Mouse (Mus musculus): ENCODE measurements around the gene Trappc3l.

The Trappc3l gene

DNA sequence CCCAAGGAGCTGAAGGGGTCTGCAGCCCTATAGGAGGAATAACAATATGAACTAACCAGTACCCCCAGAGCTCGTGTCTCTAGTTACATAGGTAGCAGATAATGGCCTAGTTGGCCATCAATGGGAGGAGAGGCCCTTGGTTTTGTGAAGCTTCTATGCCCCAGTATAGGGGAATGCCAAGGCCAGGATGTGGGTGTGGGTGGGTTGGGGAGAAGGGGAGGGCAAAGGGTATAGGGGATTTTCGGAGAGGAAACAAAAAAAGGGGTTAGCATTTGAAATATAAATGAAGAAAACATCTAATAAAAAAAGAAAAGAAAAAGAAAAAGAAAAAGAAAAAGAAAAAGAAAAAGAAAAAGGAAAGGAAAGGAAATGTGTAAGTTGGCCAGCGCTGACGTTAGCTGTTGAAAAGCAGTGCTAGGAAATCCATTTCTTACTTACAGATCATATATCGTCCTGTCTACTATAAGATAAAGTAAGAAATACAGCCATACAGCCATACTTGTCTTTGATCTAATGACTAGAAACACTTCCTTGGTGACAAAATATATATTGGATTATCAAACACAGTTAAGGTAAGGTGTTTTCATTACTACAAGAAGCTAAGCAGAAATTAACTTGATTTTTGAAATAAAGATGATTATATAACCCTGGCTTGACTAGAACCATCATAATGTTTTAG lies 37.3 kb downstream of the Trappc3l start:
- POLR2A ChIA-PET = no interaction called here
- CTCF ChIA-PET = no interaction called here

DNA sequence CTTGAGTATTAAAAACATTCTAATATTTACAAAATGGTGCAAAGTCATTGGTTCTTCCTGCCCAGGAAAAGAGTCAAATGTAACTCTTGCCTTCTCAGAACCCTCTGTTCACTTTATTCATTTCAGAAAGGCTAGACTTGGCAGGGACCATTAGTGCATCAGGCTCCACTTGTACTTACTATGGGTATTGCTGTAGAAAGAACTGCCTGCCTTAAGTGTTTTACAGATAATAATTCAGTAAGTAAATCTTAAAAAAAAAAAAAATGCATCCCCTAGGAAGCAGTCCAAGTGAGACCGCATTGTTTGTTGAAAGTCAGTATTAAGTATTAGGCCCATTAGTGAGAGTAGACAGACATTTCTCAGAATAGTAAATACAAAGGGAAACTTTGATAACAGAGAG lies 49.1 kb downstream of the Trappc3l start:
- POLR2A ChIA-PET = interaction anchor here in 1 of 4 experiments (0.6 kb wide), 1 partner anchor 130 kb away, joined by 3 read pairs; no protein-coding TSS in a partner anchor
- CTCF ChIA-PET = no interaction called here

DNA sequence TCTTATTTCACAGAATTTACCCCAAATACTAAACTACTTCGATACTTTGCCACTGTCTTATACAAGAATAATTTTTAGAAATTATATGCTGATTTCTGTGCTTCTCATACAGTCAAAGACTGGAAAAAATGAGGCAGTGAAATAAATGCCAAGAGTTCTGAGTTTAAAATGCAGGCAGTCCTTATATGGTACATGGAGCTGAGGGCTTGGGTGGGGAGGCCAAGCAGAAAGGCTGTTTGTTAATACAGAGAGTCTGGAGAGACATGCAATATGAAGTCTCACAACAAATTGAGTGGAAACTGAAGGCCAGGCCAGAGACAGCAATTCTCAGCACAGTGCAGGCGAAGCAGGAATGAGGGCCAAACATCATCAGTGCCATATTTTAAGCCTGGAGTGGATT lies 51.1 kb downstream of the Trappc3l start:
- ChIA-PET CTCF (no interaction called here), POLR2A (interaction anchor here in 1 of 4 experiments (1.3 kb wide), 1 partner anchor 8 kb away, joined by 4 read pairs; the partner anchor contains the start of gene Calhm5)

DNA sequence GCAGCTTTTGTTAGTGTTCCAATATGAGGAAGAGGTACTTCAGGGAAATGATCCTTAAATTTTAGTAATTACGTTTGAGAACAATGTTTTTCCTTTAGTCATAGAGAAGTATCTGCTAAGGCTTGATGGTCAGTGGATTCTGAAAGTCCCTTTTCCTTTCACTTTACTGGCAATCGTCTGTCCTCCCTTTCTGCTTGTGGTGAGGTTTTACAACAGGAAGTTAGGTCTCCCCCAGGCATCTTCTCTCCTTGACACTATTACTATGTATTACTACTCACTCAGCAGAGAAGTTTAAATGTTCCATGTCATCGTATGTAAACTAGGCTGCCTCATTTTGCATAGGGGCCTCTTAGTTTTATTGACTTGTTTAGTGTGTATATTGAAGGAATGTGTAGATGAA lies 52.1 kb downstream of the Trappc3l start:
- POLR2A ChIA-PET = interaction anchor here in 1 of 4 experiments (0.5 kb wide), 1 partner anchor 62 kb away, joined by 5 read pairs; no protein-coding TSS in a partner anchor
- CTCF ChIA-PET = no interaction called here

DNA sequence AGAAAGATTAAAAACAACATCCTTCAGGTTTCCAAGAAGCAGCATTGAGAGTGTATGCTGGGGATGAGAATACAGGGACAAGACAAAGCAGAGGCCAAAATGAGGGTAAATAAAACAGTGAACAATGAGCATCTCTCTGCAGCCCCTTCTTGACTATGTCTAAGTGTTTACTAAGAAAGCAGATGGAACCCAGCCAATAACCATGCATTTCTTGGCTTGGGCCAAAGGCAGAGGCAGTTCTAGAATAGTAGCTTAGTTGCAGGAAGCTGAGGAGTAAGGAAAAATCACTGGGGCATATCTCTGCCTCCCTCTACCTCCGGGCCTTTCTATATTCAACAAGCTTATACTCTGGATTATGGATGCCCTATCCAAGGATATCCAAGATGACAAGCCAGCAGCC lies 53.1 kb downstream of the Trappc3l start:
- CTCF ChIA-PET = interaction anchor here in 1 of 4 experiments (0.6 kb wide), 1 partner anchor 62 kb away, joined by 4 read pairs; no protein-coding TSS in a partner anchor
- POLR2A ChIA-PET = no interaction called here

DNA sequence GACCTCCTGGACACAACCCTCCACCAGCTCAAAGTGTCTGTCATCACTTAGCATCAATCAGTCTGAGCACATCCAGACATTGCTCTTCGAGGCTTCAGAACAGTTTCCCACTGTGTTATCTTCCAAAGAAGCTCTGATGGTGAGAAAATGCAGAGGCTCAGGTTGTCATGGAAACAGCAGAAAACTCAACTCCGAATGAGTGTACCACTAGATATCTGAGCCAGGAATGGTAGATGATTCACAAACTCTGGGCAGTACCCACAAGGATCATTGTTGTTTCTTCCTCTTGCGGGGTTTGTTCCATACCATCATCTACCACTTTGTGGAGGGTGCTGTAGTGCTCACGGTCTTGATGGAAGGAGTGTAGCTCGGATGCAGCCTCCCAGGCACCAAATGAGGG lies 54.5 kb downstream of the Trappc3l start:
- CTCF ChIA-PET = no interaction called here
- POLR2A ChIA-PET = no interaction called here

GRCm38 (mm10) chr10:34095147-34095546 lies 57.8 kb downstream of the Trappc3l start:
- CTCF ChIA-PET = interaction anchor here in 1 of 4 experiments (2.7 kb wide), 1 partner anchor 61 kb away, joined by 7 read pairs; no protein-coding TSS in a partner anchor
- POLR2A ChIA-PET = interaction anchor here in 3 of 4 experiments (0.6 to 2.8 kb wide), 10 partner anchors 11 to 204 kb away, joined by 3 to 10 read pairs (median 3); partner anchors contain the start of genes Rwdd1 (in 1 of the 3) and Tspyl1 (in 1 of the 3)

- ChIA-PET CTCF (interaction anchor here (0.6 to 1.9 kb wide), 24 partner anchors 10 to 294 kb away, joined by 3 to 19 read pairs (median 4); partner anchors contain the start of genes Tspyl1 (in 3 of the 4), Col10a1 (in 1 of the 4) and Trappc3l (in 1 of the 4)), POLR2A (interaction anchor here (0.5 to 2.8 kb wide), 23 partner anchors 8 to 323 kb away, joined by 3 to 10 read pairs (median 3); partner anchors contain the start of genes Rwdd1 (in 2 of the 4), Calhm6 (in 1 of the 4), Dse (in 1 of the 4) and Tspyl1 (in 1 of the 4))
Measured at GRCm38 (mm10) chr10:34095964-34096363, 58.6 kb downstream of the Trappc3l start.

DNA sequence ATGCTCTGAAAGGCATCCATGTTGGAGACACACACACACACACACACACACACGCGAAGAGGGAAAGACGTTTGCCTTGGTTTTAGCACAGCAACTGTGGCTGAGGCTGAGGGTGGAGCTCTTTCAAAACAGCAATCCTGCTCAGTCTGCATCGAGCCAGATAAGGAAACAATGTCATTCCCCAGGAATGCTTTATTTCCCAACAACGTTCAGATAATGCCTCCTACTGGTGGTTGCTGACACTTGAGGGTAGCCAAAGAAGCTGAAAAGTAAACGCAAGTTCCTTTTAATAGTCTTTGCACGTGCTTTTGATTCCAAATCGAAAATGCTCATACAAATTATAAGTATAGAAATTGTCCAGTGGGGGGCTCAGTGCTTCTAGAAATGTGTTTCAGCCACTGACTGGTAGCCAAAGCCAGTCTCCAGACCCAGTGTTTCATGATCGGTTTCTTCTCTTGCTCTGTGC lies 59.1 kb downstream of the Trappc3l start, which contains the start of gene Calhm5:
Gene Calhm5 (minus strand): TSS at position 102 of the 466 bp plus-strand sequence.
- ChIA-PET POLR2A (interaction anchor here (0.5 to 2.8 kb wide), 26 partner anchors 8 to 322 kb away, joined by 3 to 13 read pairs (median 4); partner anchors contain the start of genes Rwdd1 (in 2 of the 4), Calhm6 (in 1 of the 4), Dse (in 1 of the 4) and Tspyl1 (in 1 of the 4)), CTCF (interaction anchor here (0.6 to 1.9 kb wide), 28 partner anchors 9 to 293 kb away, joined by 3 to 19 read pairs (median 4); partner anchors contain the start of genes Tspyl1 (in 3 of the 4), Col10a1 (in 1 of the 4), Trappc3l (in 1 of the 4) and Tspyl4 (in 1 of the 4))

- POLR2A ChIA-PET = interaction anchor here in 3 of 4 experiments (0.6 to 1.8 kb wide), 9 partner anchors 14 to 307 kb away, joined by 3 to 7 read pairs (median 3); partner anchors contain the start of genes Calhm5 (in 1 of the 3), Calhm6 (in 1 of the 3), Dse (in 1 of the 3) and Nt5dc1 (in 1 of the 3)
- CTCF ChIA-PET = interaction anchor here in 2 of 4 experiments (1.1 to 1.3 kb wide), 2 partner anchors 14 to 77 kb away, joined by 3 to 4 read pairs; partner anchors contain the start of gene Calhm5 (in 1 of the 2)
Measured at GRCm38 (mm10) chr10:34110863-34111465, 73.6 kb downstream of the Trappc3l start.

DNA sequence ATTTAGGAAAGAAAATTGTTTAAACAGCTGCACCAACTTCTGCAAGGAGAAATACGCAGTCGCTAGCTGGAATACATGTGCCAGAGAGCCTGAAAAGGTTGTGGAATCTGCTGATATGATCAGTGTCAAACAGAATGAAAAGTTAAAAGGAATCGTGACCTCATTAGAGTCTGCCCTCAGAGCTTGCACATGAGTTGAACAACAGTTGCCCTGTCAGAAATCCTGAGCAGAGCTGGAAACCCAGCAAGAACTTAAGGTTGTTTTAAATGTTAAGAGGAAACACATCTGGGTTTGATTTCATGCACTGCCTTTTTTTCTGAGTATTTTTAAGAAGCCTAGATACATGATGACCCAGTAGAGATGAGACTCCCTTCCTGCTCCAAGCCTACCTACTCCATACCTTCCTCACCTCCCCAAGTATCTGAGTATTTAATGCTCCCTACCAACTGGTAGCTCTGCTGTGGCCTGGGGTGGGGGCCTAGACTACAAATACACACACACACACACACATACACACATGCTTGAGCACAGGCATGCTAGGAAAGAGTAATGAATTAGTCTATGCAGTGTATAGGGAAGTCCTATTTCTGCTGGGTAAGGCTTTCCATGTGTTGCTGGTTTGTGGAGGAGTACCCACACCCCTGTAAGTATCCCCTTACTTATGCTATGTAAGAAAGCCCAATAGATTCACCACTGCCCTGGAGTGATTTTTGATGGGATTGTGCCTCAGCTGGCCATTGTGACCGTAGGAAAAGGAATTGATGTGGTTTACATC lies 74.8 kb downstream of the Trappc3l start:
- ChIA-PET POLR2A (interaction anchor here in 3 of 4 experiments (0.6 to 1.8 kb wide), 10 partner anchors 11 to 170 kb away, joined by 3 to 7 read pairs (median 4); partner anchors contain the start of genes Calhm5 (in 1 of the 3), Calhm6 (in 1 of the 3) and Tspyl1 (in 1 of the 3)), CTCF (interaction anchor here in 2 of 4 experiments (0.7 to 1.1 kb wide), 2 partner anchors 78 to 260 kb away, joined by 3 to 5 read pairs; no protein-coding TSS in a partner anchor)

GRCm38 (mm10) chr10:34117131-34117530 lies 79.7 kb downstream of the Trappc3l start:
- POLR2A ChIA-PET = interaction anchor here in 1 of 4 experiments (0.8 kb wide), 1 partner anchor 12 kb away, joined by 5 read pairs; no protein-coding TSS in a partner anchor
- CTCF ChIA-PET = no interaction called here

DNA sequence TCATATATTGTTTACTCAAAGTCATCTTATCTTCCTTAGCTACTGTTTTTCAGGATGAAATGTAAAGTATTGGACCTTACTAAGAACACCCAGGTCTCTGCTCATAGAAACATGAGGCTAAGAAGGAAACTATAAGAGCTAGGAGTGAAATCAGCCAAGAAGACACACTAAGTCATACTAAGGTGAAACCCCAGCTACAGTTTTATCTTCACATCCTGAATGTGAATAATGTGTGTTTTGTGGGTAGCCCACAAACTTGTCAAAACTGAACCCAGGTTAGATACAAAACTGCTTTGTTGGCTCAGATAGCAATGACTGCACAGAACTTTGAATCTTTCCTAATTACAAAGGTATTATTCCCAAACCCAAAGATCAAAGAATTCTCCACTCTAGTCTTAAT lies 80.4 kb downstream of the Trappc3l start:
- ChIA-PET CTCF (no interaction called here), POLR2A (no interaction called here)

- CTCF ChIA-PET = no interaction called here
- POLR2A ChIA-PET = no interaction called here
Measured at GRCm38 (mm10) chr10:34118421-34118820, 81.0 kb downstream of the Trappc3l start.

- ChIA-PET POLR2A (interaction anchor here (0.6 to 1.7 kb wide), 19 partner anchors 10 to 170 kb away, joined by 3 to 9 read pairs (median 4); partner anchors contain the start of genes Calhm5 (in 3 of the 4), Tspyl1 (in 2 of the 4), Rwdd1 (in 1 of the 4) and Tspyl4 (in 1 of the 4)), CTCF (interaction anchor here in 2 of 4 experiments (1.0 to 1.6 kb wide), 2 partner anchors 31 to 106 kb away, joined by 3 read pairs; partner anchors contain the start of gene Calhm5 (in 1 of the 2))
Measured at GRCm38 (mm10) chr10:34127392-34128378, 90.3 kb downstream of the Trappc3l start, which contains the start of gene Calhm6. Gene Calhm6, minus strand, starts transcription at chr10:34127984.

DNA sequence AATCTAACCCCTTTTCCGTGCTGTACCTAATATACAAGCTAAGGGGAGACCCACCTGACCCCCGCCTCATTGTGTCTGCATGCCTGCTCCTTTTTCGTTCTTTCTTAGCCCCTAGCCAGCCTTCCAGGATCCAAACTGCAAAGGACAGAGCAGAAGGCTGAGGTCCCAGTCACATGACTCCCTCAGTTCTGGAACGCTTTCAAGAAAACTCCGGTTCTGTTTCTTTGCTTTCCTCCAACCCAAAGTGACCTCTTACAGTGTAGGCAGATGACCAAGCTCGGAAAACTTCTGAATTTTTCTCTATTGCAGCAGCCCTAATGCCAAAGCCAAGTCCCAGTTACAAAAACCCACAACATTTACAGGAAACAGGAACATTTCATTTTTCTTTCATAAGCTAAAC lies 91.0 kb downstream of the Trappc3l start:
- ChIA-PET CTCF (interaction anchor here in 2 of 4 experiments (0.7 to 1.6 kb wide), 2 partner anchors 32 to 106 kb away, joined by 3 read pairs; partner anchors contain the start of gene Calhm5 (in 1 of the 2)), POLR2A (interaction anchor here in 2 of 4 experiments (0.8 to 1.7 kb wide), 11 partner anchors 9 to 169 kb away, joined by 3 to 9 read pairs (median 4); partner anchors contain the start of genes Calhm5 (in 1 of the 2), Rwdd1 (in 1 of the 2), Tspyl1 (in 1 of the 2) and Tspyl4 (in 1 of the 2))

All from embryonic stem cell, embryonic (primary cell).